Mouse (Mus musculus) yolk sac, embryonic 10.5 days (tissue): ENCODE data around the gene Thsd4.
A peak's percentile ranks its signal among the peaks of the same experiment; 100 is the strongest.
"Not testable (repeated sequence)": the region's sequence is repeated elsewhere in the genome, so short reads cannot be mapped to it uniquely, and the experiment has no call there.

Source experiments
- DNase-seq: peaks from one replicate; pipeline ENCODE4 v3.0.0-alpha.2; 2017; ENCODE audit warnings: low spot score

Thsd4 gene

DNA sequence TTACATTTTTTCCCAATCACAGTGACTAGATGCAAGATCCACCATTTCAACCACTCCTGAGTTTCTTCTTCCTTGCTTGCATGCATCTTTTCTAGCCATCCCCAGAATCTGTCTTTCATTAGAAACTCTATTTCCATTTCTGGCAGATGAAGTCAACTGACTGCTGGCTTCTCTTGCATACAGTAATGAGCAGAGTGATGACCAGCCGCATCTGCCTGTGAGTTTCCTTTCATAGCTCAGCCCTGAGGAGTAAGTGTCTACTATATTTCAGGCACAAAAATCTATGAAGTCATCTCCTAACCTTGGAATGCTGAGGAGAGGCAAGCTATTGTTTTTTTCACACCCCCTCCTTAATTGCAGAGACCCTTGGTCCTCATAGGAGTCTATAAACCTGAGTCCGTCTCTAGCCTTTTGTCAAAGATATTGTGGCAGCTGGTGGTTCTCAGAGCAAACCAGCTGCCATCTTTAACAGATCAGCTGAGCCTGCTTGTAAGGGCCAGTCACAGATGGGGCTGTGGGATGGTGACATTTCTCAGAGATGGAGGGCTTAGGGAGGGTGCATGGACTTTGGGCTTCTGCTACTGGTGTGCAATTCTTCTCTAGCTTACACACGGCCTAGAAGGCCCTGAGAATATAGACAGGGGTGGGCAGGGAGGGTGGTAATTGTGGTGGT, 535.8 kb downstream of the Thsd4 start:
- DNase-seq = no peak

DNA sequence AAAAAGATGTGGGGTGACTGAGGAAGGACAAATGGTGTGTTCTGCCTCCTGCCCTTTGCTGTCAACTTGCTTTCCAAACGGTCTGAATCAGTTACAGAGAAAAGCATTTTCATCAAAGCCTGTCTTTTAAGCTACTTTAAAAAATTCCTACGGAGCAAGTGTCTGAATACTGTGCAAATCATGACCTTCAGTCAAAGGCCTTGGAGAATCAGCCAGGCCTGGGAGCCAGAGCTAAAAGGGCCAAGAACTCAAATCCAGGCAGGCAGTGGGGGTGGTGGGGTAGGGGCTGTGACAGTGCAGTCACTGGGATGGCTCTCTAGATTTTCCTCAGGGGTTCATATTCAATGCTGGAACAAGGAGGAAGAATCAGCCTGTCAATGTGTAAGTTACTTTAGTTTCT, 540.7 kb downstream of the Thsd4 start:
- DNase-seq = no peak

DNA sequence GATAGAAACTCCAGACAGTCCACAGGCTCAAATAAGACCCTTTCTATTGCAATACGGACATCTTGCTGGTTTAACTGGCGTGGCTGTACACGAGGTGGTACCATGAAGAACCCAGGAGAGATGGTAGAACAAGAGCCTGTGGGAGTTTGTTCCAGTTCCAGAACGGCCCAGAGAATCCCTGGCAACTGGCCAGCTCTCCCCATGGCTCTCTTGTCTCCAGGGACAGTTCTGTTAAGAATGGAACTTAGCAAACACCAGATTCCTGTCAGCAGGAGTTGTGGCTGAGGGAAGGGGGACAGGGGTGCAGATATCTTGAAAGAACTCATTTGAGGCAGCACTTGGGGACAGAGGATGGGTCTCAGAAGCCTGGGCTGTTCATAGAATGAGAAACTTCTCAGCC, 550.6 kb downstream of the Thsd4 start:
- DNase-seq = no peak

DNA sequence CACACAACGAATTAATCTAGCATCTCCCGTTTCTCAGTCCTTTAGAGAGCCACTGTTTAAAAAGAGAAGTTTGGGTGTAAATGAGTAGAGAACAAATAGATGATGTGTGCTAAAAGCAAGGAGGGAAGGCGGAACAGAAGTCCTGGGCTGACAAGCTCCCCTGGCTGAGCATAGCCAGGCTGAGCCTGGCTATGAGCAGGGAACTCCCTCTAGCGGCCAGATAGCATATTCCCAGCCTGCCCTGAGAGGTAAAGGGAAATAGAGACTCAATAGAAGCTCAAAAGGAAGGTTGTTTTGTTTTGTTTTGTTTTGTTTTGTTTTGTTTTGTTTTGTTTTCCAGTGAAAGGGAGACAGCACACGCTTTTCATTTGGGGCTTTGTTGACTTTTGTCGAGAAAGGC, 552.5 kb downstream of the Thsd4 start:
- DNase-seq = peak; percentile 23

DNA sequence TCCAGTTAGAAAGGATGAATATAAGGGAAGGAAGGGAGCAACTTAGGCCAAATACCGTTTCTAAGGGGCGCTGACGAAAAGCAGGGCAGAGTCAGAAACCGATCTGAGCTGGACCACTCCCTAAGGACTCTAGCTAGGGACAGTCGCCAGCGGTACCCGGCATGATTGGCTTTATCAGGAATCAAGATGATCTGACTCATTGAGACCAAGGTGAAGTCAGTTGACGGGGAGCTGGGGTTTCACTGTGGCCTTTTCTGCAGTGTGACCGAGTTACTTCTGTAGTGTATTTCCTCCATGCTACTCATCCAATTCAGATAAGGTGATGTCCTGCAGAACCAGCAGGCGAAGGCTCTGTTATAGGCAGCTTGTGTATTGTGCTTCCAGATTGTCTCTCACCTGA, 556.8 kb downstream of the Thsd4 start:
- no peak for DNase-seq

DNA sequence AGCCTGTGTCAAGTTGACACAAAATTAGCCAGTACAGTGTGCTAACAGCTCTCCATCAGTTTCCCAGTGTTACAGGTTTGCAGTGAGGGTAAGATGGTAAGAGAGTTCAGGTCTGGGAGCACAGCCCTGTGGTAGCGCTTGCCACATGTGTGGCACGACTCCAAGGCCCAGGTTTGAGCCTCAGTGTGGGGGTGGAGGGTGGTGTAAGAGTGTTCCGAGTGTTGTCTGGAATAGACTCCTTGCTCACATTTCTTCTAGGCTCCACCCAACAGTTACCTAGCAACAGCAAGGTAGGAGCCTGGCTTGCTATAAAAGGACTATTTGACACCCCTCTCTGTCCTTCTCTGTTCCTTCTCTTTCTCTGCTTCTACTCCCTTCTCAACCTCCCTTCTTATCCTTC, 557.5 kb downstream of the Thsd4 start:
- no peak for DNase-seq

DNA sequence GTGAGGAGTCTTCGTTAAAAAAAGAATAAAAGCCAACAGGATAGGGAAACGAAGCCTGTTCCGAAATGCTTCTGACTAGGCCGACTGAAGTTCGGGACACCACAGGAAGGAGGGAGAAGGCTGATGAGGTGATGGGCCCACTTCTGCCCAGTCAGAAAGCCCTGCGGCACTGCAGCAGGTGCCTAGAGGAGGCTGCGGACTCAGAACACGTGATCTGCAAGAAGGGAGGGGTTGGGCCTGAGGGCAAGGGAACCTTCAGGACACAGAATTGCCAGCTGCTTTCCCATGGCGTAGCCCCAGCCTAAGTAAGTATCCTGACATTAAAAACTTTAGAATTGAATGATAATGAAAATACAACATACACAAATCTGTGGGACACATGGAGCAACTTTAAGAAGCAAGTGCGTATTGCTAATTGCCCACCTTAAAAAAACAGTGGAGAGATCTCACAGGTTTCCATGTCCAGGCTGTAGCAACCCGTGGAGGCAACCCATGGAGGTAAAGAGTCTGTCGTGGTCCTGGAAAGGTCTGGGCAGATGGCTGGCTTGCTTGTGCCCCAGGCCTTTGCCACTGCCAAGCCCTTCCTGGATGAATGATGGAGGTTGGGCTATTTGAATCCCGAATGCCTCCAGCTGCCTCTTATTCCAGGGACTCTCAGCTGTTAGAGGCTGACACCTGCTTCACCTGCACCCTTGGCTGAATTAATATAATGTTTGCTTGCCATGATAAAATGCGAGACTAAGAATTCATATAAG, 560.5 kb downstream of the Thsd4 start:
- DNase-seq = no peak

DNA sequence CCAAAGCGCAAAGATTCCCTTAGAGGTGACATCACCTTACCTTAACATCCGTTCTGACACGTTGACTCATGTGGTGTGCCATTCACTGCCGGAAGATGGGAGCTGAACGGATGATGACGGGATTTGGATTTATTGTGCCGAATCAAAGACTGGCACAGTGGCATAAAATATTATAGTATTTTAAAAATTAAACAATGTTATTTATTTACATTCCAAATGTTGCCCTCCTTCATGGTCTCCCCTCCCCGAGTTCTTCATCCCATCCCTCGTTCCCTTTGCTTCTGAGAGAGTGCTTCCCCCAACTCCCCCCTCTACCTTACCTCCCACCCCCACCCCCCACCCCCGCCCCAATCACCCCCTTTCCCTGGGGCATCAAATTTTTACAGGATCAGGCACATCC, 561.3 kb downstream of the Thsd4 start, which contains the start of gene Nr2e3:
TSS of gene Nr2e3 (minus strand) at position 101 of the 400 bp plus-strand sequence.
- no peak for DNase-seq

DNA sequence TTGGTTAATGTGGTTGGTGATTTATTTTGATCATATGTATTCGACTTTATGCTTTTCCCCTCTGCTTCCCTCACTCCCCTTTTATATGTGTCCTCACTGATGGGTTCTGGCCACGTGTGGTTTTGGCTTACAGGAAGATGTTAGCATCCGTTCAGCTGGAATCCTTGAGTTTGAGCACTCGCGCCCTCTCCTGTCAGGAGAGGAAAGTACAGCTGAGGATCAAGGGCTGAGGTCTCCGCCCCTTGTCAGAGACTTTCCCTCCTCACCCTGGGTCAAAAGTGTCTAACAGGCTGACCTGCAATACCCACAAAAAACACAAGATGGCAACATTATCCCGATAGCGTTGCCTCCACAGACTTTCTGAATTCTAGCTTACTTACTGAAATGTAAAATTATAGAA, 562.6 kb downstream of the Thsd4 start:
- peak; percentile 88 for DNase-seq

DNA sequence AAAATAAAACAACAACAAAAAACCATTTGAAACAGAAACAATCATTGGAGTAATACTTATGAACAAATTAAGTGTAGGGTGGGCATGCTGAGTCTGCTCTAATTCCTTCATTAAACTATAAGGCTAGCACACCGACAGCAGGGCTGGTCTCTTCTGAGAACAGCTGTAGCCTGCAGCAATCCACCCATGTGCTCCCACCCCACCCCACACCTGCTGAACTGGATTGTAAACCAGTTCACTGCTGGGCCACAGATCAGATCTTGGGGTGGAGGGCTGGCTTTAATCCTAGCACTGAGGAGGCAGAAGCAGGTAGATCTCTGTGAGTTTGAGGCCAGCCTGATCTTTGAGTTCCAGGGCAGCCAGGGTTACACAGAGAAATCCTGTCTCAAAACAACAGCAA, 563.7 kb downstream of the Thsd4 start:
- DNase-seq = not testable (repeated sequence)

DNA sequence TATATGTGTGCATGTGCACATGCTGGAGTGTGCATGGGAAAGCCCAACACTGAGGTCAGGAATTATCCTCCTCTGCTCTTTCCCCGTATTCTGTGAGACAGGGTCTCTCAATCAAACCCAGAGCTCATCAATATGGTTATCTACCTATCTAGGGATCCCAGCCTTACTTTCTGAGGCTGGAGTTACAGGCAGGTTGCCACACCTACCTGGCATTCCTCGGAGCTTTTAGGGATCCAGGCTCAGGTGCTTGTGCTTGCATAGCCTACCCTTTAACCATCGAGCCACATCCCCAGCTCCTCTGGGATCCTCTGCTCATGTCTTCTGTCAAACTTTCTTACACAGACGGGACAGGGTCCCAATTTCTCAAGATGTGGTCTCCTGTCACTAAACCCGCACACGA, 565.4 kb downstream of the Thsd4 start:
- no peak for DNase-seq

DNA sequence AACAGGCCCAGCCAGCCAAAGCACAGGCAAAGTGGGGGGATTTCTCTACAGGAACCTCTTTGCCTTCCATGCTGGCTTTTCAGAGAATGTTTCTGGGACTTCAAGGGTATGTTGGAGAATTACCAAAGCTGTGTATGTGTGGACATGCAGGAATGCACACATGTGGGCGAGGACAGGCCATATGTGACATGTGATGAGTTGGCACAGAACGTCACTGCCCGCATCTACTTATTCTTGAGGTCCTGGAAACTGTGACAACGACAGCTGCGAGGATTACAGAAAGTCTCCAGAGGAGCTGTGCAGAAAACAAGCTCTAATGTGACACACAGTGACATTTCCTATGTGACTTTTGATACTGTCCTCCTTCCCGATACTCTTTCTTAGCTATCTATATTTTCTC, 566.2 kb downstream of the Thsd4 start:
- DNase-seq = no peak

DNA sequence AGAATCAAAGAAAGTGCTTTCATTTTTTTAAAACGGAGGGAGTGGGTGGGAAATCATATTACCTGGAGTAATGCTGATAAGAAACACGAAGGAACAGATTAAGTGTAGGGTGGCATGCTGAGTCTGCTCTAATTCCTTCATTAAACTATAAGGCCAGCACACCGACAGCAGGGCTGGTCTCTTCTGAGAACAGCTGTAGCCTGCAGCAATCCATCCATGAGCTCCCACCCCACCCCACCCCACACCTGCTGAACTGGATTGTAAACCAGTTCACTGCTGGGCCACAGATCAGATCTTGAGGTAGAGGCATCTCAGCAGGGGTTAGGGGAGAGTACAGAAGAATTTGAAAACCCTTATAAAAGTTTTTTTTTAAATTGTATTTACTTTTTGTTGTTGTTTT, 566.6 kb downstream of the Thsd4 start:
- no peak for DNase-seq

DNA sequence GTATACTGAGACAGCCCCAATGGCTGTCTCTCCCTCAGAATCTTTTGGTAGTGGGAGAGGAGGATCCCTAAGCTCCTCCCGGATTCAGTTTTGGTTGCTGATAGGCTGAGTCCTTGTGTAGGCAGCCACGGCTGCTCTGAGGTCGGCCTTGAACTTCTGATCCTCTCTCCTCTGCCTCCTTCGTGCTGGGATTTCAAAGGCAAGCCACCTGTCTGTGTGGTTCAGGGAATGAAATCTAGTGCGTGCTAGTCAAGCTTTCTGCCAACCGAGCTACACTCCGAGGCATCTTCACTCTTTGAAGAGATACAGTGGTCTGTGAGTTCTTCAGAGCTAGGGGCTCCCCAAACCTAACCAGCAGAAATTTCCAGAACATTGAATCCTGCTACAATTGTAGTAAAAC, 568.3 kb downstream of the Thsd4 start:
- no peak for DNase-seq

DNA sequence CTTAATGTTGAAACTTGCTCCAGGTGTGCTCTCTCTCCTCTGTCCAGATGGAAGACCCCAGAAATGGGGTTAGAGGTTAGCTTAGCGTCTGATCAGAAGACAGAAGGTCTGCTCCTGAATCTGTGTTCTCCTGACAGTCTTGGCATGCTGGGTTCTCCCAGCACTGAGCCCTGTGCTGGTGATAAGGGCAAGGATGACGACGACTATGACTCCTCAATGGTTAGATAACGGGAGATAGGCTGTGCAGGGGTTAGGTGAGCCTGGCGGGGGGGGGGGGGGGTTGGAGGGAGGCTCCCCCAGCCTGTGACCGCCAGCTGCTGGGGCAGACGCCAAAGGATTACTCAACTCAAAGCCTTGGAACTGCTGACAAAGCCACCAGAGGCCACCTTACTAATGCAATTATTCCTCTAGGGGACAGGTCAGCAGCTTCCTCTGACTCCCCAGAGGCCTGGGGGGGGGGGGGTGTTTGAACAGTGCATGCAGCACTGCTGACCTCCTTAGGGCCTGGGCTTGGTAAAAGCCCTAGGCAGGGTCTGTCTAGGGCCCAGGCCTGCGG, 569.3 kb downstream of the Thsd4 start:
- DNase-seq = peak; percentile 87

DNA sequence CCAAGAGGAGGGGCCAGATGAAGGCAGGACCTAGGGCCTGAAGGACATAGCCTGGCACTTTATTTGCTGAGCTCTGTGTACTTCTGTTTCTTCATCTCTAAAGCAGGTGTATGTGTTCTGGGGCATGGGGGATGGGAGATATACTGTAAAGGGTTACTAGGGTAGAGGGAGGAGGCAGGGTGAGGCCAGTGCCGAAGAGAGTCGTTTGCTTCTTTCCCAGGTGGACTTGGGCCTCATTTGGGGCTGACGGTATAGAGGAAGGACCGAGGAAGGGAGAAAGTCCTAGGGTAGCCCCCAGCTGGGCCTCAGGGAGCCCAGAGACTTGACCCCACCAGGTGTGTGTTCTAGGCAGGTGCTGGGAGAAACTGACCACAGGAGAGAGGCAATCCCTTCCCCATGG, 569.9 kb downstream of the Thsd4 start:
- DNase-seq = no peak

DNA sequence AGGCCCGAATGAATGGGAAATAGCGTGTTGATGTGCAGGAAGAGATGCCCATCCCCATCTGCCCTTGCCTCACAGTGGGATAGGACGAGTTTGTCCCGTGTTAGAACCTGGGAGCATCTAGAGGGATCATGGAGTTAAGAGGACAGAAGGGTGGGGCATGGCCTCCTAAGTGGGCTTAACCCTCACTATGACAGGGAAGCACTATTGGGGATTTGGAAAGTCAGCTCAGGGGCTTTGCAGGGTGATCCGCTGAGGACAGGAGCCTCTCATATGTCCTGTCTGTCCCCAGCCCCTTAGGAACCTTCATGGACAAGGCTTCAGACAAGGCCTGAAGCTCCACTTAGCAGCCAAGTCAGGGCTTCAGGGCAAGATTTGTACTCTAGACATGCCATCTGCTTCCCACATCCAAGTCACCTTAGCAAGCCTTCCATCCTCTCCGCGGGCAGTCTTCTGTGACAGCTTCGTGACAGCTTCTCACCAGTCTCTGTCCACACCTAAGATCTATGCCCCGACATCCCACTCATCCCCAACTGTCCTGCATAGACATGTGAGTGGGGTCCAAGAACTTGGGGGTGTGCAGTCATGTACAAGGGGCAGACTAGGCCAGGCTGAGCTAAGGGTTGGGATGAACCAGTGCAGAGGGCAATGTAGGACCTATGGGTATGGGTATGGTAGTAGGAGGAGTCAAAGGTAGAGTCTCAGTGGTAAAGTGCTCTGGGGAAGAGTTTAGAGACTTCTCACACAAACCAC, 570.7 kb downstream of the Thsd4 start:
- DNase-seq = no peak

DNA sequence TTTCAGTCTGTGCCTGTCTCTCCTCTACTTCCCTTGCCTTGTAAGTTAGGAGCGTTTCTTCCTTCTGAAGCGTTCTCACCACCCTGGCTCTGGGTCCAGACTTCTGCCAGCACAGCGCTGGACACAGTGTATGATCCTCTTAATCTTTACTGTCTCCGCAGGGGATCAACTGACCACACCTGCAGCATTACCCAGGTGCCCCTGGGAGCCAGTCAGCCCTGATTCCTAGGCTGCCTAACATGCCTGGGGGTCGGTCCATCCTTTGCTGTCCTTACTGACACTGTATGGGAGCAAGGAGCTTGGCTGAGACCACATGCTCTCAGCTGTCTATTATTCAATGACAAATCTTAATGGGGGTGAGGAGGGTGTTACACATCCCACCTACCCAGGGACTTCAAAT, 571.9 kb downstream of the Thsd4 start:
- DNase-seq = no peak

DNA sequence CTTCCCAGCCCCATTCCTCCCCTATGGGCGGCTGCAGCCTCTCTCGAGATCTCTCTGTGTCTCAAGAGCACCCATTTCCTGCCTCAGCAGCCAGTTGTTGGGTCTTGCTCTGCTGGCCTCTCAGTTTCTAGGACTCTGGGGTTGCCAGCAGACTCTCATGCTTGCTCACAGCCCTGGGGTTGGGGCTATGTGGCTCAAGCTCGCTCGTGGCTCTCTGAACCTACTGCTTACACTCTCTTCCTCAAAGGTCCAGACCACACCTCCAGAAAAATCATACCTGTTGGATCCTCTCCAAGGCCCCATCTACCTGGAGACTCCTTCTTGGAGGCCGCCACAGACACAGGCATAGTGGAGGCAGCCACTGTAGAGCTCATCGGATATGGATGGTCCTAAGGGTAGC, 572.3 kb downstream of the Thsd4 start:
- DNase-seq = no peak

DNA sequence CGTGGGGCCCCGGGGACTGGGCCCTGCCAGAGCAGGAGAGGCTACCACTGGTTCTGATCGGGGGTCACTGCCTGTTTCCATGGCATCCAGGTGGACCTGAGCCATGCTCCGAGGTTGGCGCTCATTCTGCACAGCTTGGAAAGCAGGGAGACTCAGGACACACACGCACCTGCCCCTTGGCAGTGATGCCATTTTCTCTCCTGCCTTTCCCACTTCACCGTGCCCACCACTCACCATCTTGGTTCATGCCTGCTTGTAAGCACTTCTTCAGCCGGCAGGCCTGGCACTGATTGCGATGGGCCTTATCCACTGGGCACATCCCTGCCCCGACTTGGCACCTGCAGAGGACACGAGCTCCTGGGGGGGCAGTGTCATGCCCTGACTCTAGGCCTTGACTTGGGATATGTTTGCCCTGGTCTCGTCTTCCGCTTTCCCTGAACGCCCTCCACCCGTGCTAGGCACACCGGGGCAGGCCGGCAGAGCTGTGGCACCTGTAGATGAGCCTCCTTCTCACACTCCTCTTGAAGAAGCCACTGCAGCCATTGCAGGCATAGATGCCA, 573.1 kb downstream of the Thsd4 start:
- DNase-seq = no peak

DNA sequence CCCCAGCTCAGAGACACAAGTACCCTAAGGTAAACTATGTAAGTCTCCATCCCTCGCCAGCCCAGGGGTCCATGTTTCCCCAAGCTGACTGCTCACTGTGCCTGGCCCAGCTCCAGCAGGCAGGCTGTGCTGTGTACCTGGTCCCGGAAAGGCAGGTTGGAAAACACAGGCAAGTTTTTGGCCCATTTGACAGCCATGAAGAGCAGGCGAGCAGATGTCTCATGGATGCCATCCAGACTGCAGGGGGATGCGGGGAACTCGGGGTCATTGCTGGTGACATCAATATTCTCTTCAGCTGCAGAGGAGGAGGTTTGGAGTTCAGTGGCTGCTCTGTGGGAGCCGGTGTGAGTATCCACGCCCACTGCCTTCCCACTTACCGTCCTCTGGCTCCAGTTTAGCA, 573.6 kb downstream of the Thsd4 start:
- DNase-seq = no peak

DNA sequence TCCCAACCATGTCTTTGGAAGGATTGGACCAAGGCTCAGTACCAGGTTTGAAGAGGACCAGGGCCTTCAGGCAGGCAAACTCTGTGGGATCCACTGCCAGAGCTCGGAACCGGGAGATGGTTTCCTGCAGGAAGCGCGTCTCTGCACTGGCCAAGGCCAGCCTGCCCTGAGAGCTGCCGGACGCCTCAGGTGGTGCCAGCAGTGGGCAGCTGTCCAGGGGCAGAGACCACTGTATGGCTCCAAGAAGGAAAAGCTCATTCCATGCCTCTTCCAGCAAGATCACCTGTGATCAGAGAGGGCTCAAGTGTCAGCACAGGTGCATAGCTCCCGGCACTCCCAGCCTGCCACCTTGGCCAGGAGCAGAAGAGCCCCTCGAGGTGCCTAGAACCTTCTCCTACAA, 574.6 kb downstream of the Thsd4 start:
- DNase-seq = no peak

DNA sequence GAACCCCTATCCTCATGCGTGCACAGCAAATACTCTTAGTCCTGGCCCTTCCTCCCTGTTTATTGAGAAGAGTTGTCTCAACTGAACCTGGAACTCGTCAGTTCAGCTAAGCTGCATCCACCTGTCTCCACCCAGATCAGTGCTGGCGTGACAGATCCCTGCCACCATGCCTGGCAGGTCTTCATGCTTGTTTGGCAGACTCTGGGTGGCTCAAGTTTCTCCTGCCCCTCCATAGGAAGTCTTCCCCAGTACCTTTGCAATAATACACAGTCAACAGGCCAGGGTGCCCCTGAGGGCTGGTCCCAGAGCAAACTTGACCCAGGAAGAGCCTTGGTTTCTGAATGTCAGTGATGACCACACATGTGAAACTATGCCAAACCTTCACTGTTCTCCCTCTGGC, 576.6 kb downstream of the Thsd4 start:
- DNase-seq = no peak
